Comparison of ENCODE assay signal across 8 mouse cellular contexts in genomic region chr12:86890091-86890720, GRCm38 (mm10). TPM values are rescaled to one million over a fixed set of nuclear protein-coding genes. Genes with fewer than 3 reads are reported as not detected.
DNase-seq lines count a peak whose midpoint lies in the region; ATAC-seq and TF ChIP-seq lines count a peak whose summit lies in the region.

No protein-coding gene starts in this region.

- H3K36me3 ChIP-seq in heart, adult 2 months (ENCODE audit: control insufficient read depth, insufficient read depth, low read length), result peaks cover 5% of the 10 kb centered on the region; the same call in 1 of the 2 replicates
- no peaks in the 10 kb centered on the region for H3K36me3 ChIP-seq in embryonic facial prominence, embryonic 12.5 days
- no peaks in the 10 kb centered on the region for H3K36me3 ChIP-seq in kidney, adult 2 months (ENCODE audit: control insufficient read depth, insufficient read depth, low read length)
- H3K36me3 ChIP-seq in midbrain, embryonic 13.5 days, result no peaks in the 10 kb centered on the region

- no peak overlapping the region for H3K9ac ChIP-seq in heart, adult 2 months (ENCODE audit: low read depth, low read length)
- H3K9ac ChIP-seq in embryonic facial prominence, embryonic 12.5 days, result no peak overlapping the region
- H3K9ac ChIP-seq in midbrain, embryonic 13.5 days (replicated peaks), result peak overlapping the region; percentile 69

- TF ChIP-seq POLR2A in heart, adult 2 months (IDR thresholded peaks at IDR 0.05; ENCODE audit: insufficient read depth, low read depth, low read length), result no peak
- no peak for TF ChIP-seq POLR2A in kidney, adult 2 months (IDR thresholded peaks at IDR 0.05; ENCODE audit: low read depth, low read length)

- TF ChIP-seq CTCF in heart, adult 2 months (IDR thresholded peaks at IDR 0.05), result no peak; the same call in 1 of the 2 replicates
- 0 out of 2 replicates have a peak, but pooled peaks have one; percentile 10 for TF ChIP-seq CTCF in kidney, adult 2 months (conservative IDR thresholded peaks at IDR 0.05; ENCODE audit: insufficient read depth, insufficient read length, low read depth, low read length)

- no peaks in the 10 kb centered on the region for H3K9me3 ChIP-seq in embryonic facial prominence, embryonic 12.5 days
- no peaks in the 10 kb centered on the region for H3K9me3 ChIP-seq in midbrain, embryonic 13.5 days

- intact Hi-C loops in heart, adult 2 months (cut with DNase I), result loop anchor here (5.0 kb wide), 1 partner anchor 42 kb away; no protein-coding TSS in a partner anchor
- intact Hi-C loops in heart, postnatal 14 days (cut with DNase I), result no loop called here

- no peaks in the 10 kb centered on the region for H3K79me2 ChIP-seq in heart, adult 2 months (replicated peaks; ENCODE audit: control insufficient read depth, insufficient read depth, low read length)

- 0 out of 2 replicates have a peak overlapping the region, but pooled peaks have one; percentile 54 for H3K4me2 ChIP-seq in embryonic facial prominence, embryonic 12.5 days (replicated peaks)
- peak overlapping the region; percentile 67 for H3K4me2 ChIP-seq in midbrain, embryonic 13.5 days (replicated peaks)

- no peak overlapping the region for H3K4me3 ChIP-seq in heart, adult 2 months
- H3K4me3 ChIP-seq in embryonic facial prominence, embryonic 12.5 days, result no peak overlapping the region
- no peak overlapping the region for H3K4me3 ChIP-seq in kidney, adult 2 months (ENCODE audit: insufficient read depth, low read depth, low read length)
- no peak overlapping the region for H3K4me3 ChIP-seq in midbrain, embryonic 13.5 days (replicated peaks)

- H3K27ac ChIP-seq in heart, adult 2 months, result peak overlapping the region; percentile 100
- H3K27ac ChIP-seq in embryonic facial prominence, embryonic 12.5 days, result peak overlapping the region; percentile 99
- peak overlapping the region; percentile 88 for H3K27ac ChIP-seq in kidney, adult 2 months (ENCODE audit: insufficient read depth, low read depth, low read length)
- peak overlapping the region; percentile 99 for H3K27ac ChIP-seq in midbrain, embryonic 13.5 days

- no peak for ATAC-seq in embryonic facial prominence, embryonic 12.5 days (ENCODE audit: insufficient number of reproducible peaks, insufficient read depth, low FRiP score, low TSS enrichment)
- ATAC-seq in midbrain, embryonic 13.5 days, result no peak

- no peak for TF ChIP-seq EP300 in heart, adult 2 months (IDR thresholded peaks at IDR 0.05; ENCODE audit: insufficient read depth, low read depth, low read length)

- peaks cover 22% of the 10 kb centered on the region for H3K4me1 ChIP-seq in heart, adult 2 months (ENCODE audit: control insufficient read depth, insufficient read depth, low read length)
- peaks cover 81% of the 10 kb centered on the region for H3K4me1 ChIP-seq in embryonic facial prominence, embryonic 12.5 days
- peaks cover 42% of the 10 kb centered on the region for H3K4me1 ChIP-seq in kidney, adult 2 months (ENCODE audit: control insufficient read depth, insufficient read depth, low read length)
- H3K4me1 ChIP-seq in midbrain, embryonic 13.5 days (replicated peaks), result peaks cover 94% of the 10 kb centered on the region

- DNase-seq in heart, adult 2 months, result no peak
- DNase-seq in heart, postnatal 14 days, result no peak
- DNase-seq in kidney, adult 2 months, result peak; percentile 79
- no peak for DNase-seq in left cerebral cortex, adult 9 months (ENCODE audit: low spot score in 2 of 2)
- no peak for DNase-seq in lung, postnatal 4 days
- no peak for DNase-seq in cerebellum, adult 11-12 months

- no peaks in the 10 kb centered on the region for H3K27me3 ChIP-seq in heart, adult 2 months (ENCODE audit: control insufficient read depth, insufficient read depth, low read length)
- H3K27me3 ChIP-seq in embryonic facial prominence, embryonic 12.5 days, result no peaks in the 10 kb centered on the region
- no peaks in the 10 kb centered on the region for H3K27me3 ChIP-seq in kidney, adult 2 months (replicated peaks; ENCODE audit: control insufficient read depth, insufficient read depth, low read length)
- H3K27me3 ChIP-seq in midbrain, embryonic 13.5 days, result no peaks in the 10 kb centered on the region

- WGBS in heart, adult 2 months, result 74% methylated on average over 12 of the region's 12 CpGs
- 52% methylated on average over 12 of the region's 12 CpGs for WGBS in embryonic facial prominence, embryonic 12.5 days
- WGBS in kidney, adult 2 months, result 29% methylated on average over 12 of the region's 12 CpGs
- 39% methylated on average over 12 of the region's 12 CpGs for WGBS in midbrain, embryonic 13.5 days

RNA-seq across cellular contexts. Expression of gene Irf2bpl, which starts 5.6 kb away (rescaled TPM):
- 10 to 100 TPM; 32.6 to 36.9 TPM for total RNA-seq in heart, adult 2 months (2021)
- 15.6 and 20.1 TPM in 2 replicates for polyA plus RNA-seq in heart, adult 2 months (2012; rRNA removed)
- total RNA-seq in heart, postnatal 14 days (2021), result 10 to 100 TPM; 44.7 to 51.8 TPM
- polyA plus RNA-seq in embryonic facial prominence, embryonic 12.5 days (2016; fragmentation: Nextera tagmentation; extraction: Ambion mirVana), result 53.9 and 59.2 TPM in 2 replicates
- polyA plus RNA-seq in kidney, adult 2 months (2012; rRNA removed), result 22.0 and 27.8 TPM in 2 replicates
- polyA plus RNA-seq in midbrain, embryonic 13.5 days (2015; fragmentation: Nextera tagmentation; extraction: Ambion mirVana), result 65.3 and 75.5 TPM in 2 replicates

RNA-seq across cellular contexts. Expression of gene Cipc, which starts 56.6 kb away (rescaled TPM):
- 10 to 100 TPM; 43.8 to 45.1 TPM for total RNA-seq in heart, adult 2 months (2021)
- 34.1 and 39.6 TPM in 2 replicates for polyA plus RNA-seq in heart, adult 2 months (2012; rRNA removed)
- 10 to 100 TPM; 44.2 to 45.6 TPM for total RNA-seq in heart, postnatal 14 days (2021)
- polyA plus RNA-seq in embryonic facial prominence, embryonic 12.5 days (2016; fragmentation: Nextera tagmentation; extraction: Ambion mirVana), result 29.2 and 31.9 TPM in 2 replicates
- 28.8 and 34.2 TPM in 2 replicates for polyA plus RNA-seq in kidney, adult 2 months (2012; rRNA removed)
- 49.8 and 51.2 TPM in 2 replicates for polyA plus RNA-seq in midbrain, embryonic 13.5 days (2015; fragmentation: Nextera tagmentation; extraction: Ambion mirVana)
